Mouse (Mus musculus): ENCODE data around the gene Nagpa. TPM values are rescaled to one million over a fixed set of nuclear protein-coding genes. Genes with fewer than 3 reads are reported as not detected.

Gene Nagpa
- total RNA-seq, 2 experiments from 2014 or later: 8.4 to 10.0 TPM

DNA sequence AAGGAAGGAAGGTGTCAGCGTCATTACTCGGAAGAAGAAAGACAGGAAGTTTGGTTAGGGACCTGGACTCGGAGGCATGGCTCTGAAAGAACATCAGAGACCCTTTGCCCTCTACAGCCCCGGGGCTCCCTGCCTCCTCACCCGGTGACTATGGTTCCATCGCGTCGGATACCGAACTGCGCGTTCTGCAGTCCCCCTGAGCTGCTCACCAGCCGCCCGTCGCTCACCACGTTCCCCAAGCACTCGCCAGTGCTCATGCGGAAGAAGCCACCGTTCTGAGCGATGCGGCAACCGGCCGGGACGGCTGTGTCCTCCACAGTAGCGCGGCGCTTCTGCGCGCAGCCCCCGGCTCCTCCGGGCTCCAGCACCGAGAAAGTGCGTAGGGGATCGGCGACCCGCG, 612 bp downstream of the Nagpa start:
- intact Hi-C loops (cut with DNase I): loop anchor here (2.0 to 5.0 kb wide), 3 partner anchors 52 to 264 kb away; partner anchors contain the start of gene Eef2kmt
- DNase-seq: peak; percentile 25 to 32

DNA sequence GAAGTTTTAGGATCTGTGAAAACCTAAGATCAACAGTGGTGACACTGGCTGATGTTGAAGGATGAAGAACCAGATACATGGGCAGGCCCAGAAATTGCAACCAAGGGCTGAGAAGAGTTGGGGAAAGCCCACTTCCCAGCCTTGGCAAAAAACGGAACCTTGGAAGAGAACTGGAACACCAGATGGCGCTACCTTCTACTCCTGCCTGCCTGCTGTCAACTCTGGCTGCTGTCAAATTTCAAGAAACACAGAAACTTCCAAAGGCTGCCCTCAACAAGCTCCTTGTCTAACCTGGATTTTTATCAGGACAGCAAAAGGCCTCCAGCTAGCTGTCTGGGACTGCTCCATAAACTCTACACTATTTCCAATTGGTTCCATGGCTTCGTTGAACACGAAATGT, 1.1 kb downstream of the Nagpa start:
- peak; percentile 65 to 77 for DNase-seq
- intact Hi-C loops (cut with DNase I): loop anchor here (1.0 to 5.0 kb wide), 4 partner anchors 42 to 265 kb away; partner anchors contain the start of gene Eef2kmt

DNA sequence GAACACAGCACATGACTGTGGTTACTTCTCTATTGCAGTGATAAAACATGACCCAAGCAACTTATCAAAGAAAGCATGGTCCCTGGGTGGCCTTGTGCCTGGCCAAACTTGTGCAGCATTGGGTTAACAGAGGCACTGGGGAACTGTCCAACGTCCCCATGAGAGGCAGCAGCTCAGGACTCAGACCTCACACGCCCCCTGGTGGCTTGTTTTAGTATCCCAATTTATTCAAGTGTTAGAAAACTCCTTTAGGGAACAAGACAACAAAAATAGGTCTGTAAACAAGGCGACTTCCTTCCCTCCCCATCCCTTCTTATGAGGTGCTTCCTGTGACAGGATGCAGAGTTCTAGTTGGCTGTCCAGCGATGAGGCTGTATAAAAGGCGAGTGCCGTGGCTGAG, 8.7 kb downstream of the Nagpa start:
- intact Hi-C loops (cut with DNase I): loop anchor here (2.0 kb wide), 1 partner anchor 48 kb away; the partner anchor contains the start of gene Sec14l5
- DNase-seq: peak; percentile 74 to 85

DNA sequence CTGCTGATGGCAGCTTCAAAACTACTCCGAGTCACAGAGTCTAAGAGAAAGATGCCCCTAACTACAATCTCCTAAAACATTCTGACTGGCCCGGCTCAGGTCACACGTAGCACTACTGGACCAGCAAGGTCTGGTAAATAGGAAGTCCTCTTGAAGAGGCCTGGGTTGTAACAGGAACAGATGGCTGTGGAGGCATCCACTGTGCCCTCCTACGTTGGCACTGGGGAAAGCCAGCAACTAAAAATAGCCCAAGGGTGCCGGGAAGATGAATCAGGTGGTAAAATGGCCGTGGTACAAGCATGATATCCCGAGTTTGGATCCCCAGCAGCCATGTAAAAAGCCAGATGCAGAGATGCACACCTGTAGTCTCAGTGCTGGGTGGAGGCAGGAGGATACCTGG, 17.6 kb downstream of the Nagpa start:
- intact Hi-C loops (cut with DNase I): no loop called here

DNA sequence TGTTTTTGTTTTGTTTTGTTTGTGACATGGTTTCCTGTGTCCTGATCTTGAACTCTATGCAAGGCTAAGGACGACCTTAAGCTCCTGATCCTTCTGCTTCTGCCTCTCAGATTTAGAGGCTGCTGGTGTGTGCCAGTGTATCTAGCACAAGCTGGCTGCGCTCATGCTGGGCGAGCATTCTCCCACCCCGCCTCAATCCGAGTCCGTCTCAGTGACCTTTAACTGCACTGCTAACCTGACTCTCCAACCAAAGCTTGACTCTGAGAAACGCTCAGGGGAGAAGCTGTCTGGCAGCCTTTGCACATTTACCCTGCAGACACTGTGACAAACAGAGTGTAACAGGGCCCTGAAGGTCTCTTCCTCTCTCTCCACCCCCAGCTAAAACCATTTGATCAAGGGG, 18.1 kb downstream of the Nagpa start:
- intact Hi-C loops (cut with DNase I): no loop called here
- DNase-seq: peak in 1 of 2 experiments; percentile 19

More for the DNA sequence above, 17.6 kb downstream of the Nagpa start:
- peak; percentile 57 to 65 for DNase-seq

DNA sequence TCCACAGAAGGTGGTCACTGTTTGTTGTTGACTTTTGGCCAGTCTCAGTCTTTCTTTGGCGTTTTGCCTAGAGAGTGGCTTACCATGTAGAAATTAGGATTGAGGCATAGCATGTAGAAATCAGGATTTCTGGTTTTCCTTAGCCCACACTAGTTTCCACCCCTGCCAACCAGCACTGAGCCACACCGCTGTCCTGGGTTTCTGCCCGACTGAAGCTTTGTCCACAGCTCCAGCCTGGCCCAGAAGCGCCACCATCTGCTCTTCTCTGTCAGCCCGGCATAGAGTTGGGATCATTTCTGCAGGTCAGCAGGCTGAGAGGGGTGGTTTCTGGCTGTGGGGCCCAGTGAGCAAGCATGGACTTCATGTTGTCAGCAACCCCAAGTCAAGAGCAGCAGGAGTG, 18.9 kb downstream of the Nagpa start:
- DNase-seq: no peak
- intact Hi-C loops (cut with DNase I): no loop called here

DNA sequence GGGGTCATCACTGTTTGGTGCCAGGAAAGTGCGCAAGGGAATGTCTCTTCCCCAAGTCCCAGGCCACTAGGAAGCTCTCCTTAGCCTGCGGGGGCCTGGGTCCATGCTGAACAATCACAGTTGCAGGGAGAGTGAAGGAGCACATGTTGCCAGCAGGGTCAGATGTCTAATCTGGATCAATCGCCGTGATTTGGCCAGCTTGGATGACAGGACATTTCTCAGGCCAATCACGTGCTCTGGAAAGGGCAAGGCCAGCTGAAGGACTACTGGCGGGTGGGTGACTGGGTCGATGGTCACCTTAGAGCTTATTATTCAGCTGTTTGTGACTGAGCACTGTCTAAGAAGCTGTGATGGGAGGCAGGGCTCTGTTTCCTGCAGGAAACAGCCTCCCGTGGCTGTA, 19.7 kb downstream of the Nagpa start:
- intact Hi-C loops (cut with DNase I): no loop called here
- DNase-seq: no peak

DNA sequence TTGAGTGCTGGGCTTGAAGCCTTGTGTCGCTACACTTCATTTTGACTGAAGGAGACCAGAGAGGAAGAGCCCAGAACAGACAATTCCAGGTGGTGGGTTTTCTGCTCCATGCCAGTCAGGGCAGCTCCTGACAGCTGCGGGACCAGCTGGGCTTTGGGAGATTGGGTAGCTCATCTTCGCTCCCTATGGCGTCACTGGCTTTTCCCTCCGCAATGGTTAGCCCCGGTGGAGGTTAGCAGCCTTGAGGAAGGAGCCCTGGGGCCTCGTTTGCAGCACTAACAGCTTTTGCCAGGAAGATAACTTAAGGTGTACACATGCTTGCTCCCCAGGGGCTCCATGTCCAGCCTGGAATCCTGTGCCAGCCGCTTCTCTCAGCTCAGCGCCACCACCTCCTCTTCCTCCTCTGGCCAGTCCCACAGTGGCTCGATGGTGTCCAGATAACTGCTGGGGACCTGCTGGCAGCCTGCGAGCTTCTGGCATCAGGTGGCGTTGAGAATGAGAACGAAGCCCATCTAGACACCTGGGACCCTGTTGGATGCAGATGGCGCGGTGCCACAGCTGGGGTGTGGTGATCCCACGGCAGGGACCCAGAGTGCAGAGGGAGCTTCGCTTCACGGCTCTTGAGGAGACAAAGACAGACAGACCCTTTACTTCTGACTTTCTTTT, 20.4 kb downstream of the Nagpa start:
- no peak for DNase-seq
- intact Hi-C loops (cut with DNase I): no loop called here

DNA sequence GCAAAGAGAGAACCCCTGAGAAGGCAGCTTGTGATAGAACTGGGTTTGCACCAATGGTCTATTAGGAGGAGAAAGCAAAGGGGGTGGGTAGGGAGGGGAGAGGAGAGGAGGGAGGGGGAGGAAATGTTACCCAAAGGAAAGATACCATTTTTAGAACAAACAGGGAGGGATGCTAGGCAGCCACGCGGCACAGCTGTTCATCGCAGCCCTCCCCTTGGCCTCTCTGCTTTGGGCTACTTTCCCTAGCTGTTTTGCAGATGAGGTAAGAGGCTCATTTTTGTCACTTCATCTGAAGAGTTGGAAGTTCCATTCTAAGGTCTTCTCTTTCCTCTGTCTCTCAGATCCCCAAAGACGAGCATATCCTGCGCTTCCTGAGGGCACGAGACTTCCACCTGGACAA, 31.2 kb downstream of the Nagpa start:
- peak in 1 of 2 experiments; percentile 29 for DNase-seq
- intact Hi-C loops (cut with DNase I): no loop called here

DNA sequence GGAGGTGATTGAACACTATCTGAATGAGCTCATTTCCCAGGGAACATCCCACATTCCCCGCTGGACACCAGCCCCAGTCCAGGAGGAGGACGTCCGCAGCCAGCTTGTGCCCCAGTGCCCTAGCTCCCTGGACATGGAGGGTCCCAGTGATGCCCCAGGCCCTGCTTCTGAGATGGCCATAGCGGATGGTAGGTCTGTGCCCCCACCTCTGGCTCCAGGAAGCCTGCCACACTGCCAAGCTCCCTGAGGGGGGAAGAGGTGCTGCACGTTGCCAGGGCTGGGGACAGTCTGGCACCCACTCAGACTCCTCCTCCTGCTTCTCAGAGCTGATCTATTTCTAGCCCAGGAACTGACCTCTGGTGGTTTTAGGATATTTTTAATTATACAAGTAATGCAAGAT, 35.0 kb downstream of the Nagpa start:
- intact Hi-C loops (cut with DNase I): no loop called here
- peak; percentile 75 to 79 for DNase-seq

DNA sequence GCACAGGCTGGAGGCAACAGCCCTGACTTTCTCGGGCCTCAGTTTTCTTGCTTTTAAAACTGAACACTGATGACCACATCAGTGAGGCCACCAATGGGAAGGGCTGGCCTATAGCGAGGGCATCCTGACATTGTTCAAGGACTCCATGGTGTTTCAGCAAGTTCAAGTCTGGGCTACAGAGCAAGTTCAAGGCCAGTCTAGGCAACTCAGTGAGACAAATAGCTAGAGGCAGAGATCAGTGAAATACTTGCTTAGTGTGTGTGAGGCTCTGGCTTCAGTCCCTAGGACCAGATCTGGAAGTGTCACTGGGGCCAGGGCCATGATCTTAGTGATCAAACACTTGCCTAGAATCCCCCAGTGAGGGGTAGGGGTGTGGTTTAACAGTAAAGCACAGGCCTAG, 35.8 kb downstream of the Nagpa start:
- DNase-seq: no peak
- intact Hi-C loops (cut with DNase I): no loop called here

DNA sequence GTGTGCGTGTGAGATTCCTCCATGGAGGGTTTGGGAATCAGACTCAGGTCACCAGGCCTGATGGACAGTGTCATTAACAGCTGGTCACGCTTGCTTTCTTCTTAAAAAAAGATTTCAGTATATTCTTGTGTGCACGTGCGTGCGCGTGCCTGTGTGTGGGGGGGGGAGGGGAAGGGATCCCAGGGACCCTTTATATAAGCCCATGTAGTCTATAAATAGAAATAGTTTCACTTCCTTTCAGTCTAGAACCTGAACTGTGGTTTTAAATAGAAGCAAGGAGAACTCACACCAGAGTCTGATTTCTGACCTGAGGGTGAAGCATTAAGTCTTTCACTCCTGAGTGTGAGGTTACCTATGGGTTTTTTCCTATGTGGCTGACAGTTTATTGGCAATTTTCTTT, 39.5 kb downstream of the Nagpa start:
- intact Hi-C loops (cut with DNase I): no loop called here
- no peak for DNase-seq

DNA sequence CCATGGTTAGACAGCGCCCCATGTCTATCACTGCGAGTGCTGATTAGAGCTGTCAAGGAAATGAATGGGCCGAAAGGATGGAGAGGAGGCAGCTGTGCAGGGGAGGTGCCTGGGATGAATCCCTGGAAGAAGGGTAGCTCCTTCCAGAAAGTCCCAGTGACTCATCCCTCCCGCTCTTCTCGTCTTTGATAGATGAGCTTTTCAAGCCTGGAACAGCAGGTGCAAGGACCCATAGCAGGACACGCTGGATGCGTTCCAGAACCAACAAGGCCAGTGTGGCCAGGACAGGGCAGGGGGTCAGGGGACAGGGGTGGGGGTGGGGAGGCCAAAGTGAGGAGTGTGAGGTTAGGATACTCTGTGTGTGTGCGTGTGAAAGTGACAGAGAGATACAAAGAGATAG, 44.6 kb downstream of the Nagpa start:
- intact Hi-C loops (cut with DNase I): no loop called here
- DNase-seq: peak in 1 of 2 experiments; percentile 17

DNA sequence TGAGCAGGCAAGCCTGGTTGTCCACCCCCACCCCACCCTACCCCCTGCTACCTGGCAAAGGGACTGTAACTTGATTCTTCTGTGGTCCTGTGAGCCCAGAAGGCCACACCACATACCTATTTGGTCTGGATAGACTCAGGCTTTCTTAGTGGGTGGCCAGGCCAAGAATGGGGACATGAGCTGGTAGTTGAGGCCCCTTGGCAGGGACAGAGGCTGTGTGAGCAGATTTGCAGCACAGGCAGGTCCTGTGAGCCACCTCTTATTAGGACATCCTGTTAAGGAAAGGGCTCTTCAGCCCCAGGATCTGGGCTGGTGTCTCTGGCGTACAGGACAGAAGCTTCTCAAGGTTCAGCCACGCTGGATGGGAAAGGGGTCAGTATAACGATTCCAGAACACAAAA, 46.7 kb downstream of the Nagpa start:
- intact Hi-C loops (cut with DNase I): no loop called here
- DNase-seq: no peak

DNA sequence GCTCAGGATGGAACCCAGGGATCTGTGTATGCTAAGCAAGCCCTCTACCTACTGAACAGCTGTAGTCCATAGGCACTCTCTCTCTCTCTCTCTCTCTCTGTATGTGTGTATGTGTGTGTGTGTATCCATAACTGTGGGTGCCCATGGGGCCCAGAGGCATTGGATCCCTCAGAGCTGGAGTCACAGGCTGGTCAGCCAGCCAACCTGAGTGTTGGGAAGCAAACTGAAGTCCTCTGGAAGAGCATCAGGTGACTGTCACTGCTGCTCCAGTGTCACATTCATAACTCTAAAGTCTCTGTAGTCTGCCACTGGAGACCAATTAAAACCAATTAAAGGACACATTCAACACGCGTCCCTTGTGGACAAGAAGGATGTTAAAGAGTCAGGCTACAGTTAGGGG, 47.3 kb downstream of the Nagpa start:
- DNase-seq: no peak
- intact Hi-C loops (cut with DNase I): no loop called here

DNA sequence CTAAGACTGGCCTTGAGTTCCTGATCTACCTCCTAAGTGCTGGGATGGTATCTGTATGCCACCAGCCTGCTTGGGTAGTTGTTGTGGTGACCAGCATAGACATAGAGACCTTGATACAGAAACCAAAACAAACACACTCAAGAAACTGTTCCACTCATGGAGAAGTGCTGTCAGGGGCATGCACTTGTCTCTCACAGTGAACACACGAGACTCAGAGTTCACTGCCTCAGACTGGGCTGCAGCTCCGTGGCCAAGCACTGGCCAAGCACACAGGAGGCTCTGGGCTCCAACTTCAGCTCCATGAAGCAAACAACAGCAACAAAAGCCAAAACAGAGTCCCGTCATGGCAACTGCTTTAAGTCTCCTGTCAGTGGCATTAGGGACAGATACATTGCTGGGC, 48.8 kb downstream of the Nagpa start:
- intact Hi-C loops (cut with DNase I): no loop called here
- DNase-seq: no peak

DNA sequence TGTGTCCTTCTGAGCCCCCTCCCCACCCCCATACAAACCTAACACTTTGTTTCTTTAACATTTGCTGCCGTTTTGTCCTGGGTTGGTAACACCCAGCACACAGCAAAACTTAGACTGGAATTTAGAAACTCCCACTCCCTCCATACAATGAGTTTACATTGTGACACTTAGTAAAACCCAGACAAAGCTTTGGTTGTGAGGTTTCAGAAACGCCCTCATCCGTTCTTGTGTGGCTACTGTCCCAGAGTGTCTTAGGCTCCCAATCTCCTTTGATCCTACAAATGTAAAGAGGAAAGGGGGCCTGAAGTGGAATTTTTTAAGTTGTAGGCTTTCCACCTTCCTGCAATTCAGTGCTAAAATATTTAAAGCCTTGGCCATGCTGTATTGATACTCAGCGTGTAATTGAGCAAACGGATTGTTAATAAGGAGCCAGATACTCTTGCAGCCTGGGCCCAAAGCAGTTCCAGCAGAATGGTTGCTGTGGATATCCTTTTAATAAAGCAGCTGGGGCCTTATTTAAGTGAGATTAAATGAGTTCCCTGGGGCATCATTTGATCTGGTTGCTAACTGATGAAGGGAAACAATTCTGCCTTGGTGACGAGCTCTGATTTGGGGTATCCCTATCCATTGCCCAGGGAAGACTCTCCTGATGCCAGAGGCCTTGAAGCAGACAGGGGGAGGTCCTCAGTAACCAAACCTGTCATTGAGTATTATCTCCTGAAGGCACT, 50.3 kb downstream of the Nagpa start:
- DNase-seq: no peak
- intact Hi-C loops (cut with DNase I): no loop called here

DNA sequence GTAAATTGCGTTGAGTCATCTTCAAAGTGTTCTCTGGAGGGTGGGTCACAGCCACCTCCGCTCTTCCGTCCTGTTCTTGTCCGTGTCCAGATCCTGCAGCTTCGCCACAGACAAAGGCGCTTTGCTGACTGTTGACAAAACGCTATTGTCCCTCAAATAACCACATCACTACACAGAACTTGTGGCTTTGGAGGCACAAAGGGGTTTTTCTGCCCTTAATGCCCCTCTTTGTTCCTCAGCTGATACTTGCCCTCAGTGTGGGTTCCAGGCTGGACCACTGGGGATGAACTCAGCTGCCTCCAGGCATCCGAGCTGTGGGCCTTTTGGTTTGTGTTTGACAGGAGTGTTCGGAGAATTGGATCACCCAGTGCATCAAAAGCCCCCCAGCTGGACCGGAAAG, 53.3 kb downstream of the Nagpa start:
- intact Hi-C loops (cut with DNase I): no loop called here
- DNase-seq: no peak

DNA sequence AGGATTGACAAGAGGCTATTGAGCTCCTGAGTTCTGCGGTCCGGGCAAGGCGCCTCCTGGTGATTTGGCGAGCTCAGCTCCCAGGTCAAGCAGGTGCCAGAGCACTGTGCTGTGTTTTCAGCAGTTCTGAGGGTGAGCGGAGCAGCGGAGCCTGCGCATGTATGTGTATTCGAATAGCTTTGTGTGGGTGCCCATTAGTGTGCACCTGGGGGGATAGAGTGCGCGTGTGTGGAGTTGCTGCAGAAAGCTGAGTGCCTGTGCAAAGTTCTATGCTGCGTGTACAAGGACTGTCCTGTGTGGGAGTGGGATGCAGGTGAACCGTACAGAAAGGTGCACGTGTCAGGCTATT, 56.8 kb downstream of the Nagpa start, which contains the start of gene Sec14l5:
TSS of gene Sec14l5 (plus strand) at position 73 of the 349 bp plus-strand sequence.
- DNase-seq: no peak
- intact Hi-C loops (cut with DNase I): loop anchor here (2.0 kb wide), 1 partner anchor 48 kb away; no protein-coding TSS in a partner anchor

DNA sequence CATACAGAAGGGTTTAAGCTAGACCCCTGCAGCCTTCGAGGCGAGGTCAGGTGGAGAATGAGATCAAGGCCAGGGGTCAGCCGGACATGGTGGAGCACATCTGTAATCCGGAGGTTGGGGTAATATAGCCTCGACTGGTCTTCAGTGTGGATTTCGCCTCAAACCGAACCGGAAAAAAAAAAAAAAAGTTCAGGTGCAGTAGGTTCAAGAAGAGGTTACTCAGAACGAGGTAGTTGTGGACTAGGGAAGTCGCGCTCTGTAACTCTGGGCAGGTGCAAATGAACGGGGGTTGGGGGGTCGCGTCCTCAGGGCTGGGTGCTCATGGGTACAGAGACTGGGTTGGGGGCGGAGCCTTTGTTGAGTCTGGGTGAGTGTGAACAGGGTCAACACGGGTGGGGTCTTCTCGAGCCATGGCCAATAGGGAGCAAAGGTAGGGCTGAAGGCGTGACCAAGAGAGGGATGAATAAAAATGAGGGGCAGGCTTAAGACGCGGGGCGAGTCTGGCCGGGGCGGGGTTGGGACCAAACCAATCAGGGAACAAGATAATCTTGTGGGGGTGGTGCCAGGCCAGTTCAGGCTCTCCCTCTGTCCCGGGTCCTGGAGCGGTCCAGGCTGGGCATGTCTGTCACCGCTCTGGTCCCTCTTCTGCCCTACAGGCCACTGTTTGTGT, 57.3 kb downstream of the Nagpa start:
- intact Hi-C loops (cut with DNase I): loop anchor here (2.0 kb wide), 1 partner anchor 48 kb away; no protein-coding TSS in a partner anchor
- peak; percentile 72 for DNase-seq

DNA sequence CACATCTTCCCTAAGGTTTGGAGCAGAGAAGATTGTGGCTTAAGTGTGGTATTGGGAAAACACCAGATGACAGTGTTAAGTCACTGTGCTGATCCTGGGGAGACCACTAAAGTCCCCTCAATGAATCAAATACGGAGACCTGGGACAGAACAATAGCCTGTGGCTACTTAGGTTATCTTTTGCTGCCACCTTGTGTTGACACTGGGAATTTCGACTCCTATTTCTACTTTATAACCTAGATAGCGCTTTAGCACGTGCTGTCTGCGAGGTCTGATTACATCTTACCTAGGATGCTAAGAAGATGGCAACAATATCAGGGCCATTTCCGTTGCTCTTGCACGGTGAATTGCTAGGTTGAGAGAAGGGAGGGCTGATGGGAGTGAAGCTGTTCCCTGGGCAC, 58.2 kb downstream of the Nagpa start:
- peak; percentile 82 to 84 for DNase-seq
- intact Hi-C loops (cut with DNase I): loop anchor here (1.0 kb wide), 1 partner anchor 165 kb away; no protein-coding TSS in a partner anchor

Measured in heart, postnatal 10 days (tissue).